Mouse (Mus musculus): ENCODE data around the gene Hace1. TPM values are rescaled to one million over a fixed set of nuclear protein-coding genes. Genes with fewer than 3 reads are reported as not detected.

Gene Hace1
- polyA plus RNA-seq, 1 experiment from 2014 or later = 21.3 TPM

DNA sequence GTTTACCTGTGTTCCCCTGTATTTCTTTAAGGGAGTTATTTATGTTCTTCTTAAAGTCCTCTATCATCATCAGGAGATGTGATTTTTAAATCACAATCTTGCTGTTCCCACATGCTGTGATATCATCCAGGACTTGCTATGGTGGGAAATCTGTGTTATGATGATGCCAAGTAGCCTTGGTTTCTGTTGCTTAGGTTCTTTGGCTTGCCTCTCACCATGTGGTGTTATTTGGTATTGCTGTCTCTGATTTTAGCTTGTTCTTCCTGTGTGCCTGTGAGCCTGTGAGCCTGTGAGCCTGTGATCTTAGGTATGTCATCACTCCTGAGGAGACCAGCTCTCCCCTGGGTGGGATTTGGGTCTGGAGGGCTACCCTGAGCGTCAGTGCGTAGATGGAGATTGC, 90.6 kb downstream of the Hace1 start:
- Histone ChIP-seq H3K4me3 (ENCODE audit: low read length) (no peak overlapping the region), H3K9me3 (ENCODE audit: control insufficient read depth, low read length) (peaks cover 2% of the 10 kb centered on the region; the same call in 1 of the 2 replicates), H3K4me1 (ENCODE audit: control insufficient read depth, insufficient read depth, low read length) (no peaks in the 10 kb centered on the region), H3K27me3 (ENCODE audit: control insufficient read depth, insufficient read depth, low read length) (no peaks in the 10 kb centered on the region), H3K9ac (ENCODE audit: low read depth, low read length) (no peak overlapping the region), H3K36me3 (ENCODE audit: control insufficient read depth, insufficient read depth, low read length) (peaks cover 3% of the 10 kb centered on the region; the same call in 1 of the 2 replicates), H3K27ac (ENCODE audit: low read depth, low read length) (no peak overlapping the region), H3K4me2 (replicated peaks; ENCODE audit: low read depth, low read length) (no peak overlapping the region)
- WGBS = 98% methylated on average over 2 of the region's 2 CpGs
- ATAC-seq (ENCODE audit: low FRiP score, low TSS enrichment) = no peak

- H3K4me3 ChIP-seq (ENCODE audit: low read length) = no peak overlapping the region
- H3K27me3 ChIP-seq (ENCODE audit: control insufficient read depth, insufficient read depth, low read length) = no peaks in the 10 kb centered on the region
- H3K9me3 ChIP-seq (ENCODE audit: control insufficient read depth, low read length) = no peaks in the 10 kb centered on the region
These were observed 99.2 kb downstream of the Hace1 start for GRCm38 (mm10) chr10:45676796-45677195.

DNA sequence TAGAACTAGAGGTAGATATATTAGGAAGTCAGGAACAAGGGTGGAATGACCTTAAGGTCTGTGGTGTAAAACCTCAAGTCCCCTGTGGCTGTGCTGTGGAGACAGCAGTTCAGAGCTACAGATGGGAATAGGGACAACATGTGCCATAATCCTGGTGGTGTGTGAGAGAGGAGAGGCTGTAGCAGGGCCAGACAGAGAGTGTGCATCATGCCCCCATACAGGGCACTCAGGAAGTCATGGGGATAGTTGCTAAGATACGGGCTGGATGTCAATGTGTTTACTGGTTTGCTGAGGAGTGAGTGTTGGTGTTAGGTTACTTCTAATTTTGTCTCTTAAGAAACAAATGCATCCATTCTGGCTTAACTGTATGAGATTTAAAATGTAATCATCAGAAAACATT, 108.6 kb downstream of the Hace1 start:
- H3K4me1 ChIP-seq (ENCODE audit: control insufficient read depth, insufficient read depth, low read length) = no peaks in the 10 kb centered on the region
- 90% methylated on average over 1 of the region's 1 CpGs for WGBS
- H3K4me3 ChIP-seq (ENCODE audit: low read length) = no peak overlapping the region
- no peaks in the 10 kb centered on the region for H3K27me3 ChIP-seq (ENCODE audit: control insufficient read depth, insufficient read depth, low read length)
- H3K9me3 ChIP-seq (ENCODE audit: control insufficient read depth, low read length) = no peaks in the 10 kb centered on the region
- H3K4me2 ChIP-seq (replicated peaks; ENCODE audit: low read depth, low read length) = no peak overlapping the region
- no peak overlapping the region for H3K27ac ChIP-seq (ENCODE audit: low read depth, low read length)
- H3K36me3 ChIP-seq (ENCODE audit: control insufficient read depth, insufficient read depth, low read length) = no peaks in the 10 kb centered on the region
- ATAC-seq (ENCODE audit: low FRiP score, low TSS enrichment) = no peak
- H3K9ac ChIP-seq (ENCODE audit: low read depth, low read length) = no peak overlapping the region

More at GRCm38 (mm10) chr10:45676796-45677195, 99.2 kb downstream of the Hace1 start:
- Histone ChIP-seq H3K36me3 (ENCODE audit: control insufficient read depth, insufficient read depth, low read length) (peaks cover 6% of the 10 kb centered on the region; the same call in 1 of the 2 replicates), H3K9ac (ENCODE audit: low read depth, low read length) (no peak overlapping the region), H3K27ac (ENCODE audit: low read depth, low read length) (no peak overlapping the region), H3K4me2 (replicated peaks; ENCODE audit: low read depth, low read length) (no peak overlapping the region), H3K4me1 (ENCODE audit: control insufficient read depth, insufficient read depth, low read length) (no peaks in the 10 kb centered on the region)
- no peak for ATAC-seq (ENCODE audit: low FRiP score, low TSS enrichment)

GRCm38 (mm10) chr10:45694931-45695330, 117.3 kb downstream of the Hace1 start:
- Histone ChIP-seq H3K27ac (ENCODE audit: low read depth, low read length) (no peak overlapping the region), H3K9ac (ENCODE audit: low read depth, low read length) (no peak overlapping the region), H3K36me3 (ENCODE audit: control insufficient read depth, insufficient read depth, low read length) (no peaks in the 10 kb centered on the region), H3K4me3 (ENCODE audit: low read length) (no peak overlapping the region), H3K9me3 (ENCODE audit: control insufficient read depth, low read length) (no peaks in the 10 kb centered on the region), H3K4me2 (replicated peaks; ENCODE audit: low read depth, low read length) (no peak overlapping the region), H3K4me1 (ENCODE audit: control insufficient read depth, insufficient read depth, low read length) (no peaks in the 10 kb centered on the region), H3K27me3 (ENCODE audit: control insufficient read depth, insufficient read depth, low read length) (no peaks in the 10 kb centered on the region)
- no peak for ATAC-seq (ENCODE audit: low FRiP score, low TSS enrichment)

- Histone ChIP-seq H3K27me3 (ENCODE audit: control insufficient read depth, insufficient read depth, low read length) (no peaks in the 10 kb centered on the region), H3K4me3 (ENCODE audit: low read length) (no peak overlapping the region), H3K36me3 (ENCODE audit: control insufficient read depth, insufficient read depth, low read length) (no peaks in the 10 kb centered on the region), H3K4me2 (replicated peaks; ENCODE audit: low read depth, low read length) (no peak overlapping the region), H3K9me3 (ENCODE audit: control insufficient read depth, low read length) (no peaks in the 10 kb centered on the region), H3K4me1 (ENCODE audit: control insufficient read depth, insufficient read depth, low read length) (no peaks in the 10 kb centered on the region), H3K9ac (ENCODE audit: low read depth, low read length) (no peak overlapping the region), H3K27ac (ENCODE audit: low read depth, low read length) (no peak overlapping the region)
- 100% methylated on average over 1 of the region's 1 CpGs for WGBS
- ATAC-seq (ENCODE audit: low FRiP score, low TSS enrichment) = no peak
These were observed 117.9 kb downstream of the Hace1 start for GRCm38 (mm10) chr10:45695522-45695921.

DNA sequence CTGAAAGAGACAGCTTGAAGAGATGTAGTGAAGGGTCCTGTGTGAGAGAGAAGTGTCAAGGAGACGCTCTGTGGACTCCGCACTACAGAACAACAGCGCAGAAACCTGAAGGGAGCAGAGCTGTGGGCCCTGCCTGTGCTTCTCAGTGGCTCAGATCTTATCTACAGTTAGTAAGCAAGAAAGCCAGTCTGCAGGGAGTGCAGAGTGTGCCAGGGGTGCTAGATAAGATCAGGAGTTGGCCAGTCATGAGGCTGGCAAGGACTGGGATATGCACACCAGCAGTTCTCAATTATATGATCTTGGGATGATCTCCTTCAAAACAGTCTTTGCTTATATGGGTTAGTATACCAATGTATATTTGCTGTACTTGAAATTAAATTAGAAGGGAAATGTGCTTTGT, 121.3 kb downstream of the Hace1 start:
- Histone ChIP-seq H3K4me1 (ENCODE audit: control insufficient read depth, insufficient read depth, low read length) (no peaks in the 10 kb centered on the region), H3K4me2 (replicated peaks; ENCODE audit: low read depth, low read length) (no peak overlapping the region), H3K27me3 (ENCODE audit: control insufficient read depth, insufficient read depth, low read length) (no peaks in the 10 kb centered on the region), H3K36me3 (ENCODE audit: control insufficient read depth, insufficient read depth, low read length) (peaks cover 4% of the 10 kb centered on the region; the same call in 1 of the 2 replicates), H3K9ac (ENCODE audit: low read depth, low read length) (no peak overlapping the region), H3K27ac (ENCODE audit: low read depth, low read length) (no peak overlapping the region), H3K9me3 (ENCODE audit: control insufficient read depth, low read length) (no peaks in the 10 kb centered on the region), H3K4me3 (ENCODE audit: low read length) (no peak overlapping the region)
- ATAC-seq (ENCODE audit: low FRiP score, low TSS enrichment) = peak; percentile 49; the same call in 1 of the 2 replicates
- WGBS = 73% methylated on average over 3 of the region's 3 CpGs

- Histone ChIP-seq H3K27ac (ENCODE audit: low read depth, low read length) (no peak overlapping the region), H3K27me3 (ENCODE audit: control insufficient read depth, insufficient read depth, low read length) (no peaks in the 10 kb centered on the region), H3K36me3 (ENCODE audit: control insufficient read depth, insufficient read depth, low read length) (no peaks in the 10 kb centered on the region), H3K4me1 (ENCODE audit: control insufficient read depth, insufficient read depth, low read length) (no peaks in the 10 kb centered on the region), H3K9me3 (ENCODE audit: control insufficient read depth, low read length) (no peaks in the 10 kb centered on the region), H3K4me3 (ENCODE audit: low read length) (no peak overlapping the region), H3K4me2 (replicated peaks; ENCODE audit: low read depth, low read length) (no peak overlapping the region), H3K9ac (ENCODE audit: low read depth, low read length) (no peak overlapping the region)
- ATAC-seq (ENCODE audit: low FRiP score, low TSS enrichment) = no peak
- 65% methylated on average over 2 of the region's 2 CpGs for WGBS
These were observed 129.2 kb downstream of the Hace1 start for GRCm38 (mm10) chr10:45706849-45707248.

DNA sequence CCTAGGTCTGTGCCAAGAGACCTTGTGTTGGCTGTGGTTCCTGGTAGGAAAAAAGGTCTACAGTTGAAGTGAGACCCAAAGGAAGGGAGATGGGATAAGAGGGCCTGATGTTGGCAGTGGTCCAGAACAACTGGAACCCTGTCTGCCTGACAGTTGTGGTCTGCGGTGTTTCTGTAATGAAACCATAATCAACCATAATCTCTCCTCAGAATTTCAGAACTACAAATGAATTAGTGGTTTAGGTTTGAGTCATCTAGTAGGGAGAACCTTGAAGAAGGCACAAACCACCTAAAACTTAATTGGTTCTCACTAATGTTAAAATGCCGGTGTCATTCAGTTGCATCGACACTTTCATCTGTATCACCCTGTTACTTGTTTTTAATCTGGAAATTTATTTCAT, 133.2 kb downstream of the Hace1 start:
- 85% methylated on average over 3 of the region's 3 CpGs for WGBS

GRCm38 (mm10) chr10:45711348-45711747, 133.7 kb downstream of the Hace1 start:
- Histone ChIP-seq H3K9ac (ENCODE audit: low read depth, low read length) (no peak overlapping the region), H3K4me2 (replicated peaks; ENCODE audit: low read depth, low read length) (no peak overlapping the region), H3K36me3 (ENCODE audit: control insufficient read depth, insufficient read depth, low read length) (peaks cover 2% of the 10 kb centered on the region; the same call in 1 of the 2 replicates), H3K9me3 (ENCODE audit: control insufficient read depth, low read length) (no peaks in the 10 kb centered on the region), H3K4me3 (ENCODE audit: low read length) (no peak overlapping the region), H3K4me1 (ENCODE audit: control insufficient read depth, insufficient read depth, low read length) (no peaks in the 10 kb centered on the region), H3K27ac (ENCODE audit: low read depth, low read length) (no peak overlapping the region), H3K27me3 (ENCODE audit: control insufficient read depth, insufficient read depth, low read length) (no peaks in the 10 kb centered on the region)
- ATAC-seq (ENCODE audit: low FRiP score, low TSS enrichment) = no peak
- 73% methylated on average over 4 of the region's 4 CpGs for WGBS

More for the DNA sequence above, 133.2 kb downstream of the Hace1 start:
- Histone ChIP-seq H3K4me2 (replicated peaks; ENCODE audit: low read depth, low read length) (no peak overlapping the region), H3K36me3 (ENCODE audit: control insufficient read depth, insufficient read depth, low read length) (peaks cover 2% of the 10 kb centered on the region; the same call in 1 of the 2 replicates), H3K9me3 (ENCODE audit: control insufficient read depth, low read length) (no peaks in the 10 kb centered on the region), H3K9ac (ENCODE audit: low read depth, low read length) (no peak overlapping the region), H3K4me3 (ENCODE audit: low read length) (no peak overlapping the region), H3K27me3 (ENCODE audit: control insufficient read depth, insufficient read depth, low read length) (no peaks in the 10 kb centered on the region), H3K4me1 (ENCODE audit: control insufficient read depth, insufficient read depth, low read length) (no peaks in the 10 kb centered on the region), H3K27ac (ENCODE audit: low read depth, low read length) (no peak overlapping the region)
- no peak for ATAC-seq (ENCODE audit: low FRiP score, low TSS enrichment)

All from kidney, embryonic 14.5 days (tissue).